Mouse (Mus musculus) embryonic facial prominence, embryonic 11.5 days (tissue): ENCODE data around the gene Actn2. TPM values are rescaled to one million over a fixed set of nuclear protein-coding genes. Genes with fewer than 3 reads are reported as not detected.

ENCODE experiments used
- ATAC-seq: fragments of 200-750 bp; cut with Nextera tagmentation; replicated peaks from 2 replicates; pipeline ENCODE4 v1.8.0; 2017; ENCODE audit warnings: low read depth; ENCODE audit not compliant: insufficient number of reproducible peaks, low FRiP score, low TSS enrichment
- DNase-seq: peaks from one replicate; pipeline ENCODE4 v3.0.0-alpha.2; 2015; ENCODE audit warnings: low spot score
- H3K27ac ChIP-seq: fragments of 300-500 bp; sonication (generic); replicated peaks from 2 replicates; pipeline ENCODE4 v1.5.1; 2014; ENCODE audit warnings: mild to moderate bottlenecking, low read depth, low read length, control low read depth
- H3K27me3 ChIP-seq: fragments of 300-500 bp; sonication (generic); 2 replicates; pipeline ENCODE4 v1.6.1; 2014; ENCODE audit warnings: mild to moderate bottlenecking, low read length, moderate library complexity, mixed read lengths; ENCODE audit not compliant: control insufficient read depth, insufficient read depth
- H3K36me3 ChIP-seq: fragments of 300-500 bp; sonication (generic); replicated peaks from 2 replicates; pipeline ENCODE4 v1.6.1; 2014; ENCODE audit warnings: low read depth, mild to moderate bottlenecking, low read length, moderate library complexity, mixed read lengths; ENCODE audit not compliant: control insufficient read depth, insufficient read depth
- H3K4me1 ChIP-seq: fragments of 300-500 bp; sonication (generic); 2 replicates; pipeline ENCODE4 v1.6.1; 2014; ENCODE audit warnings: low read length, mixed read lengths; ENCODE audit not compliant: control insufficient read depth, insufficient read depth
- H3K4me2 ChIP-seq: fragments of 300-500 bp; sonication (generic); 2 replicates; pipeline ENCODE4 v1.6.1; 2014; ENCODE audit warnings: low read depth, mild to moderate bottlenecking, control low read depth, low read length, moderate library complexity
- H3K4me3 ChIP-seq: fragments of 300-500 bp; sonication (generic); 2 replicates; pipeline ENCODE4 v1.5.1; 2014; ENCODE audit warnings: low read depth, low read length, control low read depth
- H3K9ac ChIP-seq: fragments of 300-500 bp; sonication (generic); replicated peaks from 2 replicates; pipeline ENCODE4 v1.6.1; 2014; ENCODE audit warnings: mild to moderate bottlenecking, control low read depth, low read length
- H3K9me3 ChIP-seq: fragments of 300-500 bp; sonication (generic); replicated peaks from 2 replicates; pipeline ENCODE4 v1.6.1; 2016; ENCODE audit warnings: mild to moderate bottlenecking, low read length, inconsistent platforms, mixed read lengths; ENCODE audit not compliant: control insufficient read depth
- WGBS: fragments of 180-500 bp; shearing (Covaris S2); extraction: QIAGEN DNeasy Blood & Tissue Kit; methylation state at CpG from one replicate; pipeline ENCODE4 v1.1.7; 2014; 5-methylcytosine and 5-hydroxymethylcytosine counted together
- polyA plus RNA-seq: library from polyadenylated mRNA; unstranded; fragments of >200 nt; fragmentation: Nextera tagmentation; extraction: Ambion mirVana; gene quantifications from 2 replicates; pipeline ENCODE4 v1.2.1, GENCODE M21; 2014

Actn2 gene
- polyA plus RNA-seq, 1 experiment from 2014 or later: 10.5 TPM

GRCm38 (mm10) chr13:12297777-12298176 is 42.8 kb downstream of the Actn2 start:
- Histone ChIP-seq H3K9ac (no peak overlapping the region), H3K4me3 (no peak overlapping the region), H3K27ac (no peak overlapping the region), H3K4me2 (no peak overlapping the region), H3K4me1 (no peaks in the 10 kb centered on the region), H3K27me3 (no peaks in the 10 kb centered on the region), H3K9me3 (no peaks in the 10 kb centered on the region), H3K36me3 (no peaks in the 10 kb centered on the region)
- WGBS: 70% methylated on average over 6 of the region's 6 CpGs
- ATAC-seq: no peak
- no peak for DNase-seq

- 86% methylated on average over 3 of the region's 3 CpGs for WGBS
- no peak overlapping the region for H3K4me3 ChIP-seq
- H3K4me2 ChIP-seq: no peak overlapping the region
- no peak overlapping the region for H3K9ac ChIP-seq
- ATAC-seq (no peak), DNase-seq (peak; percentile 54)
- no peaks in the 10 kb centered on the region for H3K36me3 ChIP-seq
- H3K27ac ChIP-seq: no peak overlapping the region
- no peaks in the 10 kb centered on the region for H3K4me1 ChIP-seq
- no peaks in the 10 kb centered on the region for H3K9me3 ChIP-seq
- H3K27me3 ChIP-seq: no peaks in the 10 kb centered on the region
These were observed 43.9 kb downstream of the Actn2 start for GRCm38 (mm10) chr13:12296701-12297100.

- peak; percentile 26; the same call in 1 of the 2 replicates for ATAC-seq
- H3K36me3 ChIP-seq: no peaks in the 10 kb centered on the region
- H3K4me2 ChIP-seq: no peak overlapping the region
- DNase-seq: peak; percentile 50
- 78% methylated on average over 7 of the region's 7 CpGs for WGBS
- H3K4me3 ChIP-seq: no peak overlapping the region
- no peak overlapping the region for H3K9ac ChIP-seq
- H3K27ac ChIP-seq: no peak overlapping the region
- H3K27me3 ChIP-seq: no peaks in the 10 kb centered on the region
- H3K9me3 ChIP-seq: no peaks in the 10 kb centered on the region
- no peaks in the 10 kb centered on the region for H3K4me1 ChIP-seq
These were observed 46.8 kb downstream of the Actn2 start for GRCm38 (mm10) chr13:12293810-12294209.

- DNase-seq: no peak
- Histone ChIP-seq H3K27ac (no peak overlapping the region), H3K4me1 (no peaks in the 10 kb centered on the region), H3K4me2 (no peak overlapping the region), H3K9me3 (no peaks in the 10 kb centered on the region), H3K27me3 (no peaks in the 10 kb centered on the region), H3K36me3 (no peaks in the 10 kb centered on the region), H3K9ac (no peak overlapping the region), H3K4me3 (no peak overlapping the region)
- no peak for ATAC-seq
- 76% methylated on average over 7 of the region's 7 CpGs for WGBS
These were observed 49.9 kb downstream of the Actn2 start for GRCm38 (mm10) chr13:12290700-12291099.

GRCm38 (mm10) chr13:12284528-12284927 is 56.0 kb downstream of the Actn2 start:
- no peaks in the 10 kb centered on the region for H3K36me3 ChIP-seq
- no peak overlapping the region for H3K9ac ChIP-seq
- no peak overlapping the region for H3K4me3 ChIP-seq
- no peak overlapping the region for H3K4me2 ChIP-seq
- no peaks in the 10 kb centered on the region for H3K9me3 ChIP-seq
- no peak for ATAC-seq
- DNase-seq: no peak
- H3K27me3 ChIP-seq: no peaks in the 10 kb centered on the region
- no peaks in the 10 kb centered on the region for H3K4me1 ChIP-seq
- H3K27ac ChIP-seq: no peak overlapping the region
- 87% methylated on average over 11 of the region's 11 CpGs for WGBS

GRCm38 (mm10) chr13:12283826-12284225 is 56.7 kb downstream of the Actn2 start:
- no peak overlapping the region for H3K9ac ChIP-seq
- no peaks in the 10 kb centered on the region for H3K36me3 ChIP-seq
- H3K4me1 ChIP-seq: no peaks in the 10 kb centered on the region
- ATAC-seq (no peak), DNase-seq (no peak)
- H3K4me3 ChIP-seq: no peak overlapping the region
- no peak overlapping the region for H3K27ac ChIP-seq
- WGBS: 80% methylated on average over 3 of the region's 3 CpGs
- no peaks in the 10 kb centered on the region for H3K27me3 ChIP-seq
- no peaks in the 10 kb centered on the region for H3K9me3 ChIP-seq
- H3K4me2 ChIP-seq: no peak overlapping the region

GRCm38 (mm10) chr13:12274721-12275120 is 65.8 kb downstream of the Actn2 start:
- H3K36me3 ChIP-seq: no peaks in the 10 kb centered on the region
- H3K4me2 ChIP-seq: no peak overlapping the region
- DNase-seq (no peak), ATAC-seq (no peak)
- no peak overlapping the region for H3K9ac ChIP-seq
- no peaks in the 10 kb centered on the region for H3K4me1 ChIP-seq
- 77% methylated on average over 6 of the region's 6 CpGs for WGBS
- no peaks in the 10 kb centered on the region for H3K9me3 ChIP-seq
- no peak overlapping the region for H3K4me3 ChIP-seq
- H3K27me3 ChIP-seq: no peaks in the 10 kb centered on the region
- no peak overlapping the region for H3K27ac ChIP-seq

- H3K36me3 ChIP-seq: no peaks in the 10 kb centered on the region
- H3K4me3 ChIP-seq: no peak overlapping the region
- H3K27me3 ChIP-seq: no peaks in the 10 kb centered on the region
- H3K4me1 ChIP-seq: no peaks in the 10 kb centered on the region
- H3K4me2 ChIP-seq: no peak overlapping the region
- no peaks in the 10 kb centered on the region for H3K9me3 ChIP-seq
- WGBS: 78% methylated on average over 4 of the region's 4 CpGs
- H3K9ac ChIP-seq: no peak overlapping the region
- DNase-seq: no peak
- no peak for ATAC-seq
- H3K27ac ChIP-seq: no peak overlapping the region
These were observed 66.3 kb downstream of the Actn2 start for GRCm38 (mm10) chr13:12274220-12274619.
